Mouse (Mus musculus): ENCODE data around the gene 1700030J22Rik. TPM values are rescaled to one million over a fixed set of nuclear protein-coding genes. Genes with fewer than 3 reads are reported as not detected.

1700030J22Rik gene
- 0.66 and 0.68 TPM in 2 replicates for polyA plus RNA-seq (2015; fragmentation: Nextera tagmentation; extraction: Ambion mirVana)

GRCm38 (mm10) chr8:116978631-116979256 is at the start of gene 1700030J22Rik:
Gene 1700030J22Rik, minus strand, starts transcription at chr8:116978959.
- Histone ChIP-seq H3K27ac (replicated peaks) (no peak within 1 kb of the TSS), H3K9me3 (no peaks in the 10 kb centered on the region), H3K27me3 (replicated peaks) (no peaks in the 10 kb centered on the region), H3K4me1 (peaks cover 12% of the 10 kb centered on the region), H3K4me3 (peak within 1 kb of the TSS; percentile 73), H3K36me3 (peaks cover 22% of the 10 kb centered on the region), H3K4me2 (peak within 1 kb of the TSS; percentile 69), H3K9ac (peak within 1 kb of the TSS; percentile 72)
- ATAC-seq (ENCODE audit: extremely low read depth, insufficient number of reproducible peaks, low FRiP score, low TSS enrichment), result peak; percentile 99
- WGBS, result under 1% methylated on average over 46 of the region's 46 CpGs

GRCm38 (mm10) chr8:117027601-117028000 is 48.8 kb upstream of the 1700030J22Rik start:
- no peak for ATAC-seq (ENCODE audit: extremely low read depth, insufficient number of reproducible peaks, low FRiP score, low TSS enrichment)
- no peak overlapping the region for H3K9ac ChIP-seq
- 81% methylated on average over 5 of the region's 5 CpGs for whole genome bisulfite sequencing

GRCm38 (mm10) chr8:117022297-117022993 is 43.7 kb upstream of the 1700030J22Rik start:
- Histone ChIP-seq H3K9me3 (no peaks in the 10 kb centered on the region), H3K9ac (no peak overlapping the region), H3K4me2 (no peak overlapping the region), H3K27ac (replicated peaks) (no peak overlapping the region), H3K36me3 (no peaks in the 10 kb centered on the region), H3K4me3 (no peak overlapping the region), H3K27me3 (replicated peaks) (no peaks in the 10 kb centered on the region), H3K4me1 (peaks cover 4% of the 10 kb centered on the region; the same call in 1 of the 2 replicates)
- WGBS, result 62% methylated on average over 1 of the region's 1 CpGs
- no peak for ATAC-seq (ENCODE audit: extremely low read depth, insufficient number of reproducible peaks, low FRiP score, low TSS enrichment)

More at GRCm38 (mm10) chr8:117027601-117028000, 48.8 kb upstream of the 1700030J22Rik start:
- Histone ChIP-seq H3K4me3 (no peak overlapping the region), H3K27ac (replicated peaks) (no peak overlapping the region), H3K36me3 (no peaks in the 10 kb centered on the region), H3K27me3 (replicated peaks) (no peaks in the 10 kb centered on the region), H3K4me2 (no peak overlapping the region), H3K4me1 (peaks cover 2% of the 10 kb centered on the region; the same call in 1 of the 2 replicates), H3K9me3 (no peaks in the 10 kb centered on the region)

- peaks cover 24% of the 10 kb centered on the region for H3K27me3 ChIP-seq (replicated peaks)
- 71% methylated on average over 18 of the region's 18 CpGs for WGBS
- peaks cover 4% of the 10 kb centered on the region; the same call in 1 of the 2 replicates for H3K4me1 ChIP-seq
- H3K4me2 ChIP-seq, result no peak overlapping the region
- no peak for ATAC-seq (ENCODE audit: extremely low read depth, insufficient number of reproducible peaks, low FRiP score, low TSS enrichment)
- no peak overlapping the region for H3K9ac ChIP-seq
- H3K36me3 ChIP-seq, result no peaks in the 10 kb centered on the region
- H3K27ac ChIP-seq (replicated peaks), result no peak overlapping the region
- no peaks in the 10 kb centered on the region for H3K9me3 ChIP-seq
- H3K4me3 ChIP-seq, result no peak overlapping the region
Measured at GRCm38 (mm10) chr8:117019323-117020275, 40.8 kb upstream of the 1700030J22Rik start.

- H3K4me2 ChIP-seq, result no peak overlapping the region
- ATAC-seq (ENCODE audit: extremely low read depth, insufficient number of reproducible peaks, low FRiP score, low TSS enrichment), result no peak
- 91% methylated on average over 4 of the region's 4 CpGs for WGBS
- peaks cover 4% of the 10 kb centered on the region; the same call in 1 of the 2 replicates for H3K4me1 ChIP-seq
- no peak overlapping the region for H3K27ac ChIP-seq (replicated peaks)
- peaks cover 24% of the 10 kb centered on the region for H3K27me3 ChIP-seq (replicated peaks)
- no peak overlapping the region for H3K4me3 ChIP-seq
- no peaks in the 10 kb centered on the region for H3K9me3 ChIP-seq
- no peak overlapping the region for H3K9ac ChIP-seq
- no peaks in the 10 kb centered on the region for H3K36me3 ChIP-seq
Measured at GRCm38 (mm10) chr8:117017896-117018295, 39.1 kb upstream of the 1700030J22Rik start.

- Histone ChIP-seq H3K4me1 (no peaks in the 10 kb centered on the region), H3K36me3 (no peaks in the 10 kb centered on the region), H3K9me3 (no peaks in the 10 kb centered on the region), H3K9ac (no peak overlapping the region), H3K4me3 (no peak overlapping the region), H3K4me2 (no peak overlapping the region), H3K27me3 (replicated peaks) (peaks cover 24% of the 10 kb centered on the region), H3K27ac (replicated peaks) (no peak overlapping the region)
- ATAC-seq (ENCODE audit: extremely low read depth, insufficient number of reproducible peaks, low FRiP score, low TSS enrichment), result no peak
- WGBS, result 59% methylated on average over 8 of the region's 8 CpGs
Measured at GRCm38 (mm10) chr8:117017006-117017405, 38.2 kb upstream of the 1700030J22Rik start.

- no peaks in the 10 kb centered on the region for H3K9me3 ChIP-seq
- WGBS, result 63% methylated on average over 4 of the region's 4 CpGs
Measured at GRCm38 (mm10) chr8:117015670-117016069, 36.9 kb upstream of the 1700030J22Rik start.

GRCm38 (mm10) chr8:117011366-117011765 is 32.6 kb upstream of the 1700030J22Rik start:
- H3K36me3 ChIP-seq, result no peaks in the 10 kb centered on the region
- H3K27ac ChIP-seq (replicated peaks), result no peak overlapping the region
- H3K4me3 ChIP-seq, result no peak overlapping the region
- no peaks in the 10 kb centered on the region for H3K4me1 ChIP-seq
- H3K9me3 ChIP-seq, result no peaks in the 10 kb centered on the region
- H3K4me2 ChIP-seq, result no peak overlapping the region
- peaks cover 14% of the 10 kb centered on the region for H3K27me3 ChIP-seq (replicated peaks)
- WGBS, result 85% methylated on average over 9 of the region's 9 CpGs
- H3K9ac ChIP-seq, result no peak overlapping the region
- ATAC-seq (ENCODE audit: extremely low read depth, insufficient number of reproducible peaks, low FRiP score, low TSS enrichment), result no peak

More at GRCm38 (mm10) chr8:117015670-117016069, 36.9 kb upstream of the 1700030J22Rik start:
- H3K36me3 ChIP-seq, result no peaks in the 10 kb centered on the region
- H3K9ac ChIP-seq, result no peak overlapping the region
- H3K4me3 ChIP-seq, result no peak overlapping the region
- no peak overlapping the region for H3K4me2 ChIP-seq
- no peak overlapping the region for H3K27ac ChIP-seq (replicated peaks)
- no peak for ATAC-seq (ENCODE audit: extremely low read depth, insufficient number of reproducible peaks, low FRiP score, low TSS enrichment)
- no peaks in the 10 kb centered on the region for H3K4me1 ChIP-seq
- H3K27me3 ChIP-seq (replicated peaks), result peaks cover 24% of the 10 kb centered on the region

GRCm38 (mm10) chr8:116994016-116994716 is 15.4 kb upstream of the 1700030J22Rik start:
- Histone ChIP-seq H3K9me3 (no peaks in the 10 kb centered on the region), H3K36me3 (peaks cover 13% of the 10 kb centered on the region), H3K27ac (replicated peaks) (peak overlapping the region; percentile 77), H3K4me1 (peaks cover 20% of the 10 kb centered on the region), H3K4me2 (peak overlapping the region; percentile 98), H3K27me3 (replicated peaks) (no peaks in the 10 kb centered on the region), H3K9ac (peak overlapping the region; percentile 81), H3K4me3 (peak overlapping the region; percentile 72)
- 64% methylated on average over 11 of the region's 11 CpGs for WGBS
- ATAC-seq (ENCODE audit: extremely low read depth, insufficient number of reproducible peaks, low FRiP score, low TSS enrichment), result no peak

GRCm38 (mm10) chr8:116993095-116993867 is 14.5 kb upstream of the 1700030J22Rik start, which contains the start of gene Gcsh:
Gene Gcsh, minus strand, starts transcription at chr8:116993537.
- Histone ChIP-seq H3K9me3 (no peaks in the 10 kb centered on the region), H3K4me1 (peaks cover 20% of the 10 kb centered on the region), H3K4me2 (peak within 1 kb of the TSS; percentile 98), H3K4me3 (peak within 1 kb of the TSS; percentile 72), H3K9ac (peak within 1 kb of the TSS; percentile 87), H3K27me3 (replicated peaks) (no peaks in the 10 kb centered on the region), H3K27ac (replicated peaks) (peak within 1 kb of the TSS; percentile 77), H3K36me3 (peaks cover 13% of the 10 kb centered on the region)
- under 1% methylated on average over 56 of the region's 56 CpGs for WGBS
- ATAC-seq (ENCODE audit: extremely low read depth, insufficient number of reproducible peaks, low FRiP score, low TSS enrichment), result peak; percentile 100
